Mouse (Mus musculus) MEL (cell line): Measurements from ENCODE around the gene Rufy4. TPM values are rescaled to one million over a fixed set of nuclear protein-coding genes. Genes with fewer than 3 reads are reported as not detected.
A peak's percentile ranks its signal among the peaks of the same experiment; 100 is the strongest.

Experiments used
- DNase-seq: peaks from one replicate; pipeline ENCODE4 v3.0.0; 2011; ENCODE audit warnings: low read depth, low spot score
- H3K27ac ChIP-seq: 2 replicates; pipeline ENCODE4 v1.5.1; 2012; ENCODE audit warnings: low read depth, mild to moderate bottlenecking, control low read depth, low read length, moderate library complexity; ENCODE audit not compliant: control insufficient read depth
- H3K27me3 ChIP-seq, 2 experiments: fragments of 150-350 bp in 1 of 2; sonication (generic) in 1 of 2; 2 replicates each; pipeline ENCODE4 v1.6.1; 2012; ENCODE audit warnings: low read length in 2 of 2, mild to moderate bottlenecking in 2 of 2, improper control_type of control experiment in 1 of 2, moderate library complexity in 1 of 2; ENCODE audit not compliant: insufficient read depth in 2 of 2, control insufficient read depth in 1 of 2
- H3K36me3 ChIP-seq, 2 experiments: 2 replicates each; pipeline ENCODE4 v1.6.1; 2012 to 2014; ENCODE audit warnings: low read length in 2 of 2, improper control_type of control experiment in 1 of 2, inconsistent platforms in 1 of 2, mild to moderate bottlenecking in 1 of 2; ENCODE audit not compliant: insufficient read depth in 2 of 2, control insufficient read depth in 1 of 2
- H3K4me1 ChIP-seq, 2 experiments: fragments of 150-350 bp in 1 of 2; sonication (generic) in 1 of 2; 2 replicates each; pipeline ENCODE4 v1.6.1; 2012; ENCODE audit warnings: low read length in 2 of 2, improper control_type of control experiment in 1 of 2, mild to moderate bottlenecking in 1 of 2; ENCODE audit not compliant: insufficient read depth in 2 of 2, control insufficient read depth in 1 of 2
- H3K4me3 ChIP-seq, 2 experiments: fragments of 150-350 bp in 1 of 2; sonication (generic) in 1 of 2; 2 replicates each; pipeline ENCODE4 v1.5.1; 2012; ENCODE audit warnings: low read depth in 2 of 2, low read length in 2 of 2, mild to moderate bottlenecking in 2 of 2, moderate library complexity in 2 of 2, control low read depth in 1 of 2, improper control_type of control experiment in 1 of 2; ENCODE audit not compliant: control insufficient read depth in 1 of 2, insufficient read depth in 1 of 2
- H3K79me2 ChIP-seq: 2 replicates; pipeline ENCODE4 v1.6.1; 2012; ENCODE audit warnings: mild to moderate bottlenecking, low read length, moderate library complexity; ENCODE audit not compliant: control insufficient read depth, poor library complexity, insufficient read depth
- H3K9ac ChIP-seq: 2 replicates; pipeline ENCODE4 v1.6.1; 2012; ENCODE audit warnings: low read depth, mild to moderate bottlenecking, control low read depth, low read length, moderate library complexity; ENCODE audit not compliant: control insufficient read depth, poor library complexity, severe bottlenecking
- H3K9me3 ChIP-seq: fragments of 150-350 bp; sonication (generic); replicated peaks from 2 replicates; pipeline ENCODE4 v1.6.1; 2012; ENCODE audit warnings: mild to moderate bottlenecking, low read length, improper control_type of control experiment, moderate library complexity; ENCODE audit not compliant: insufficient read depth
- CHD1 ChIP-seq: IDR thresholded peaks from 2 replicates; pipeline ENCODE4 v1.6.1; 2012; ENCODE audit warnings: low read depth, mild to moderate bottlenecking, inconsistent platforms, low read length, improper control_type of control experiment
- CHD2 ChIP-seq: IDR thresholded peaks from 2 replicates; pipeline ENCODE4 v1.6.1; 2011; ENCODE audit warnings: low read length, improper control_type of control experiment
- CTCF ChIP-seq, 3 experiments: IDR thresholded peaks in 2 of 3; conservative IDR thresholded peaks in 1 of 3; 2 replicates each; pipeline ENCODE4 v1.5.1; 2011 to 2012; ENCODE audit warnings: low read length in 3 of 3, low read depth in 2 of 3, mild to moderate bottlenecking in 2 of 3, improper control_type of control experiment in 1 of 3, inconsistent platforms in 1 of 3, mixed read lengths in 1 of 3, moderate library complexity in 1 of 3; ENCODE audit not compliant: control insufficient read depth in 1 of 3, insufficient read depth in 1 of 3, poor library complexity in 1 of 3, severe bottlenecking in 1 of 3
- ELF1 ChIP-seq: IDR thresholded peaks from 2 replicates; pipeline ENCODE4 v1.6.1; 2014; ENCODE audit warnings: low read depth, mild to moderate bottlenecking, inconsistent platforms, low read length, improper control_type of control experiment, moderate library complexity
- EP300 ChIP-seq, 2 experiments: IDR thresholded peaks; 2 replicates each; pipeline ENCODE4 v1.6.1; 2011; ENCODE audit warnings: improper control_type of control experiment in 2 of 2, low read length in 2 of 2, low read depth in 1 of 2, mild to moderate bottlenecking in 1 of 2
- ETS1 ChIP-seq: IDR thresholded peaks from 2 replicates; pipeline ENCODE4 v1.6.1; 2012; ENCODE audit warnings: low read depth, mild to moderate bottlenecking, inconsistent platforms, low read length, improper control_type of control experiment, moderate library complexity
- GABPA ChIP-seq: IDR thresholded peaks from 2 replicates; pipeline ENCODE4 v1.6.1; 2012; ENCODE audit warnings: low read depth, mild to moderate bottlenecking, inconsistent platforms, low read length, improper control_type of control experiment, moderate library complexity
- HCFC1 ChIP-seq: IDR thresholded peaks from 2 replicates; pipeline ENCODE4 v1.6.1; 2012; ENCODE audit warnings: low read depth, mild to moderate bottlenecking, inconsistent platforms, low read length, improper control_type of control experiment, moderate library complexity
- KAT2A ChIP-seq: conservative IDR thresholded peaks from 2 replicates; pipeline ENCODE4 v1.6.1; 2012; ENCODE audit warnings: low read depth, low read length, improper control_type of control experiment, inconsistent platforms
- MAX ChIP-seq: IDR thresholded peaks from 2 replicates; pipeline ENCODE4 v1.6.1; 2011; ENCODE audit warnings: low read length, improper control_type of control experiment
- MAZ ChIP-seq: IDR thresholded peaks from 2 replicates; pipeline ENCODE4 v1.6.1; 2012; ENCODE audit warnings: low read depth, mild to moderate bottlenecking, inconsistent platforms, low read length, improper control_type of control experiment
- MEF2A ChIP-seq: IDR thresholded peaks from 2 replicates; pipeline ENCODE4 v1.6.1; 2014; ENCODE audit warnings: low read depth, mild to moderate bottlenecking, inconsistent platforms, low read length, improper control_type of control experiment; ENCODE audit not compliant: poor library complexity, insufficient replicate concordance, severe bottlenecking; ENCODE audit errors: extremely low read depth
- MXI1 ChIP-seq: IDR thresholded peaks from 2 replicates; pipeline ENCODE4 v1.6.1; 2011; ENCODE audit warnings: mild to moderate bottlenecking, low read depth, low read length, improper control_type of control experiment
- MYB ChIP-seq: IDR thresholded peaks from 2 replicates; pipeline ENCODE4 v1.6.1; 2011; ENCODE audit warnings: mild to moderate bottlenecking, low read depth, low read length, improper control_type of control experiment
- NRF1 ChIP-seq: IDR thresholded peaks from 2 replicates; pipeline ENCODE4 v1.6.1; 2014; ENCODE audit warnings: low read depth, mild to moderate bottlenecking, inconsistent platforms, low read length, improper control_type of control experiment, moderate library complexity; ENCODE audit not compliant: poor library complexity, insufficient read depth, severe bottlenecking
- POLR2A ChIP-seq, 2 experiments: IDR thresholded peaks; 2 replicates each; pipeline ENCODE4 v1.6.1; 2011 to 2012; ENCODE audit warnings: low read length in 2 of 2, mild to moderate bottlenecking in 2 of 2, control low read depth in 1 of 2, improper control_type of control experiment in 1 of 2, low read depth in 1 of 2, moderate library complexity in 1 of 2; ENCODE audit not compliant: control insufficient read depth in 1 of 2, insufficient read depth in 1 of 2, poor library complexity in 1 of 2
- SIN3A ChIP-seq: IDR thresholded peaks from 2 replicates; pipeline ENCODE4 v1.6.1; 2012; ENCODE audit warnings: low read length, improper control_type of control experiment, inconsistent platforms
- SMC3 ChIP-seq: IDR thresholded peaks from 2 replicates; pipeline ENCODE4 v1.6.1; 2011; ENCODE audit warnings: low read depth, low read length, improper control_type of control experiment
- TCF12 ChIP-seq: IDR thresholded peaks from 2 replicates; pipeline ENCODE4 v1.6.1; 2014; ENCODE audit warnings: low read depth, mild to moderate bottlenecking, inconsistent platforms, low read length, improper control_type of control experiment, moderate library complexity
- USF2 ChIP-seq, 2 experiments: IDR thresholded peaks; 2 replicates each; pipeline ENCODE4 v1.6.1; 2011 to 2012; ENCODE audit warnings: improper control_type of control experiment in 2 of 2, low read length in 2 of 2, borderline replicate concordance in 1 of 2, inconsistent platforms in 1 of 2, low read depth in 1 of 2, mild to moderate bottlenecking in 1 of 2; ENCODE audit not compliant: insufficient read depth in 1 of 2
- ZC3H11A ChIP-seq: IDR thresholded peaks from 2 replicates; pipeline ENCODE4 v1.6.1; 2012; ENCODE audit warnings: low read depth, mild to moderate bottlenecking, inconsistent platforms, low read length, improper control_type of control experiment
- ZMIZ1 ChIP-seq: IDR thresholded peaks from 2 replicates; pipeline ENCODE4 v1.6.1; 2012; ENCODE audit warnings: low read depth, mild to moderate bottlenecking, inconsistent platforms, low read length, improper control_type of control experiment, moderate library complexity
- polyA plus RNA-seq, 2 experiments: library from polyadenylated mRNA; stranded (reverse) in 1 of 2; unstranded in 1 of 2; fragments of >175 nt in 1 of 2; fragments of >200 nt in 1 of 2; gene quantifications; 2 replicates each; pipeline versions ENCODE4 v1.2.1 to v1.2.4; 2012; ENCODE audit warnings: low replicate concordance in 2 of 2, low read depth in 1 of 2; ENCODE audit not compliant: insufficient read length in 2 of 2, insufficient read depth in 1 of 2, missing spikeins in 1 of 2
- total RNA-seq: library from RNA; depleted of rRNA; stranded (reverse); fragments of 300-350 nt; gene quantifications from 2 replicates; pipeline ENCODE4 v1.2.3, GENCODE M21; 2012

The Rufy4 gene
- total and polyA plus RNA-seq, 3 experiments: 0.04 to 0.10 TPM; not detected in 1

DNA sequence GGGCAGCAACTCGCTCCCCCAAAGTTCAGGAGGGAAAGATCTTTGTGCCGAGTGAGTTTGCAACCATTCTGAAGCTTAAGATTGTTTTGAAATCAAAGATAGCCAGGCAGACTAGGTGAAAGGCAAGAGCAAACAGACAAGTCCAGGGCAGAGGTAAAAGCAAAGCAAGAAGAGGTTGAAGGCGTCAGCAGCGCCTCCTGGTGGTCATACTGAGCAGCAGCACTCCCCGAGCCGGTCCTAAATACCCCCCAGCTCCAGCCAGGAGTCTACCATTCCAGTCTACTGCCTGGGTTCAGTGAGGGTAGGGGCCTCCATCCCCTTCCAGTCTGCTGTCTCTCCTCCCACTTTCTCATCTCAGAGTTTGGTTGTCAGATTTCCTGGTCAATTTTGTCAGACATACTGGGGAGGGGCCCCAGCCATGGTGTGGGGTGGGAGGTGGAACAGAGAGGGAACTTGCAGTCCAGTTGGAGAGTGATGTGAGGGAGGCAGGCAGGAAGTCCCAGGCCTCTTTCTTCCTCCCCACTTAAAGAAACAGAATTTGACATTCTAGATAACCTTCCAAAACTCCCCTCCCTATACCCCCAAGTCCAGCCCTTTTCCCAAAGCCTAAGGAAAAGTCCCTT, 42.4 kb upstream of the Rufy4 start:
- TF ChIP-seq GABPA: no peak
- no peak for TF ChIP-seq MAX
- TF ChIP-seq CTCF (IDR thresholded peaks at IDR 0.05 in 2 of 3, conservative IDR thresholded peaks at IDR 0.05 in 1 of 3; ENCODE audit: control insufficient read depth in 1 of 3, insufficient read depth in 1 of 3, low read depth in 2 of 3, low read length in 3 of 3, poor library complexity in 1 of 3, severe bottlenecking in 1 of 3): peak; percentile 61 to 84 (median 79)
- TF ChIP-seq SMC3: peak; percentile 61
- no peak for TF ChIP-seq ELF1
- H3K9ac ChIP-seq: no peak overlapping the region
- DNase-seq: peak; percentile 40
- H3K27me3 ChIP-seq: no peaks in the 10 kb centered on the region
- no peaks in the 10 kb centered on the region for H3K79me2 ChIP-seq
- H3K36me3 ChIP-seq: no peaks in the 10 kb centered on the region
- peak overlapping the region; percentile 12 to 16; a peak in 1 of 4 replicates for H3K4me3 ChIP-seq
- H3K9me3 ChIP-seq: no peaks in the 10 kb centered on the region
- H3K4me1 ChIP-seq: no peaks in the 10 kb centered on the region
- no peak overlapping the region for H3K27ac ChIP-seq

DNA sequence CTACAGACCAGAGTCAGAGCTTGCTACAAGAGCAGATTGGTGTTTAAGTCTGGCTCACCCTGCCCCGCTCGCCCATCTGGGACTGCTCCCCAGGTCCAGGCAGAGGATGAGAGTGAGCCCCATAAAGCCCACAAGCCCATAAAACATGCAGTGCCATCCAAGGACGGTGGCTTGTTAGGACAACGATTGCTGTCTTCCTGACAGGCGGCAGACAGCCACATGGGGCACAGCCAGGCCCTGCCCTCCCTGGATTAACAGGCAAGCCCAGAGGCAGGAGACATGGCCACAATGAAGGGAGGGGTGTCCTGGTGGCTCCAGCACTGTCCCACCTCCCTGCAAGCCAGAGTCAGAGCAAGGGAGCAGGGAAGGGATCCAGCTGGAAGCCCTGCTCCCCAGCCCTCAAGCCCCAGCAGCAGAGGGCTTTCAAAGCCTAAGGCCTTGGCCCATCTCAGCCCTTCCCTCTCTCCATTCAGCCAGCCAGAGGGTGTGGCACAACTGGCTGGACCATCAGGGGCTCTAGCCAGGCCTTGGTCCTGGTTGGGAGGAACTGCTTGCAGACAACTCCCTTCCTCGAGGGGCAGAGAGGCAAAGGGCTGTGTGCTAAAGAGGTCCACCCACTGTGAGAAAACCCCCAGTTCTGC, 41.2 kb upstream of the Rufy4 start:
- Histone ChIP-seq H3K27ac (no peak overlapping the region), H3K27me3 (no peaks in the 10 kb centered on the region; a peak in 1 of 4 replicates), H3K36me3 (no peaks in the 10 kb centered on the region), H3K4me3 (no peak overlapping the region), H3K4me1 (no peaks in the 10 kb centered on the region), H3K79me2 (no peaks in the 10 kb centered on the region), H3K9ac (no peak overlapping the region), H3K9me3 (no peaks in the 10 kb centered on the region)
- TF ChIP-seq ZMIZ1: no peak
- TF ChIP-seq GABPA: no peak
- TF ChIP-seq ELF1: no peak
- TF ChIP-seq MYB: no peak
- no peak for TF ChIP-seq TCF12
- no peak for TF ChIP-seq MAZ
- no peak for TF ChIP-seq POLR2A (IDR thresholded peaks at IDR 0.05; ENCODE audit: control insufficient read depth in 1 of 2, insufficient read depth in 1 of 2, low read depth in 1 of 2, low read length in 2 of 2, poor library complexity in 1 of 2)
- no peak for TF ChIP-seq SIN3A
- TF ChIP-seq EP300 (IDR thresholded peaks at IDR 0.05; ENCODE audit: low read depth in 1 of 2, low read length in 2 of 2): no peak
- TF ChIP-seq USF2 (IDR thresholded peaks at IDR 0.05; ENCODE audit: borderline replicate concordance in 1 of 2, insufficient read depth in 1 of 2, low read depth in 1 of 2, low read length in 2 of 2): no peak
- TF ChIP-seq CHD1: no peak
- no peak for TF ChIP-seq MEF2A
- TF ChIP-seq HCFC1: no peak
- no peak for TF ChIP-seq MXI1
- TF ChIP-seq ZC3H11A: no peak
- no peak for TF ChIP-seq MAX
- no peak for TF ChIP-seq KAT2A
- no peak for TF ChIP-seq ETS1
- no peak for TF ChIP-seq CHD2
- no peak for TF ChIP-seq NRF1
- DNase-seq: no peak
